In the genomic region with DNA sequence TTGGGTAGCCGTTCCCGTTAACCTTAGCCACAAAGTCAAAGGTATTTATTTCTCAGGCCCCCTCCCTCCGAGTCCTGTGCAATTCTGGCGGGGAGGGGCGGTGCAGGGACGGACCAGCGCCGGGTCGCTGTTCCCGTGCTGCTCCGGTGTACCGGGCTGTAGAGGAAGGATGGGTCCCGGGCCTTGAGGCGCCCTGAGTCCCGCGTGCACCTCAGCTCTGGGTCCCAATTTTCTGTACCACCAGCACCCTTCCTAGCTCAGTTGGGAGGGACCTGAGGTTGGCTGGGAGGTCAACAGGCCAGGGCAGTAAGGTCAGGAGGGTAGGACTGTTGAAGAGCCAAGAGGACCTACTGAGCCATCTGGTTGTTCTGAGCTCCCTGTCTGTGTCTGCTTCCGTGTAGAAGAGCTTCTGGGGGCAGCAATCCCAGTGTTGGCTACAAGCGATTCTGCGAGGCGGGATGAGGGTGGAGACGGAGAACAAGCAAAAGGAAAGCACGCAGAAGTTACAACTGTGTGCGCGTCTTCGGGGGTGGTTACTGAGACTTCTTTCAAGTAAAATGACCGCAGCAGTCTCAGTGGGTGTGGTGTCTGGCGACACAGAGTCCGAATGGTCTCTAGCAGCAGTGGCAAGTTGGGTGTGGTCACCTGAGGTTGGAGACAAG, we compare ENCODE assay signal across 8 mouse cellular contexts. TPM values are rescaled to one million over a fixed set of nuclear protein-coding genes. Genes with fewer than 3 reads are reported as not detected.
DNase-seq lines count a peak whose midpoint lies in the region; ATAC-seq lines count a peak whose summit lies in the region.

No protein-coding gene starts in this region.

- no peaks in the 10 kb centered on the region for H3K27me3 ChIP-seq in embryonic facial prominence, embryonic 13.5 days
- no peaks in the 10 kb centered on the region for H3K27me3 ChIP-seq in hindbrain, embryonic 15.5 days
- no peaks in the 10 kb centered on the region for H3K27me3 ChIP-seq in limb, embryonic 15.5 days
- H3K27me3 ChIP-seq in midbrain, embryonic 12.5 days = no peaks in the 10 kb centered on the region

- H3K9me3 ChIP-seq in embryonic facial prominence, embryonic 13.5 days = peaks cover 11% of the 10 kb centered on the region
- peaks cover 8% of the 10 kb centered on the region for H3K9me3 ChIP-seq in hindbrain, embryonic 15.5 days
- H3K9me3 ChIP-seq in limb, embryonic 15.5 days = peaks cover 8% of the 10 kb centered on the region; the same call in 1 of the 2 replicates
- H3K9me3 ChIP-seq in midbrain, embryonic 12.5 days = peaks cover 6% of the 10 kb centered on the region

- peak overlapping the region; percentile 87 for H3K9ac ChIP-seq in embryonic facial prominence, embryonic 13.5 days
- H3K9ac ChIP-seq in hindbrain, embryonic 15.5 days = peak overlapping the region; percentile 99
- peak overlapping the region; percentile 63 for H3K9ac ChIP-seq in limb, embryonic 15.5 days
- peak overlapping the region; percentile 84 for H3K9ac ChIP-seq in midbrain, embryonic 12.5 days (replicated peaks)

- 0% methylated on average over 28 of the region's 28 CpGs for WGBS in embryonic facial prominence, embryonic 13.5 days
- WGBS in hindbrain, embryonic 15.5 days = 0% methylated on average over 28 of the region's 28 CpGs
- WGBS in limb, embryonic 15.5 days = under 1% methylated on average over 28 of the region's 28 CpGs
- 2% methylated on average over 28 of the region's 28 CpGs for WGBS in midbrain, embryonic 12.5 days

- H3K4me3 ChIP-seq in embryonic facial prominence, embryonic 13.5 days = peak overlapping the region; percentile 78
- peak overlapping the region; percentile 65 for H3K4me3 ChIP-seq in hindbrain, embryonic 15.5 days
- H3K4me3 ChIP-seq in limb, embryonic 15.5 days = peak overlapping the region; percentile 65
- H3K4me3 ChIP-seq in midbrain, embryonic 12.5 days = peak overlapping the region; percentile 71

- DNase-seq in frontal cortex, postnatal 36 days (ENCODE audit: low spot score in 2 of 2) = peak; percentile 51 to 56
- no peak for DNase-seq in frontal cortex, postnatal 10 days (ENCODE audit: low spot score in 2 of 2)
- no peak for DNase-seq in thymus, postnatal 25 days

- peak; percentile 65 for ATAC-seq in CD4-positive, CD25-positive, alpha-beta regulatory T cell, adult 4 months
- ATAC-seq in embryonic facial prominence, embryonic 13.5 days (ENCODE audit: insufficient number of reproducible peaks, insufficient read depth, low FRiP score, low TSS enrichment, low read depth) = peak; percentile 73
- ATAC-seq in hindbrain, embryonic 15.5 days (ENCODE audit: low FRiP score, low read depth) = peak; percentile 89
- peak; percentile 78 for ATAC-seq in limb, embryonic 15.5 days (ENCODE audit: insufficient number of reproducible peaks, low FRiP score, low TSS enrichment, low read depth)
- peak; percentile 83 for ATAC-seq in midbrain, embryonic 12.5 days (ENCODE audit: low FRiP score, low read depth)

- peak overlapping the region; percentile 92 for H3K4me2 ChIP-seq in embryonic facial prominence, embryonic 13.5 days
- peak overlapping the region; percentile 93 for H3K4me2 ChIP-seq in hindbrain, embryonic 15.5 days
- H3K4me2 ChIP-seq in limb, embryonic 15.5 days = peak overlapping the region; percentile 88
- H3K4me2 ChIP-seq in midbrain, embryonic 12.5 days (replicated peaks) = peak overlapping the region; percentile 73

- peak overlapping the region; percentile 82 for H3K27ac ChIP-seq in embryonic facial prominence, embryonic 13.5 days
- peak overlapping the region; percentile 95 for H3K27ac ChIP-seq in hindbrain, embryonic 15.5 days (replicated peaks)
- peak overlapping the region; percentile 79 for H3K27ac ChIP-seq in limb, embryonic 15.5 days
- H3K27ac ChIP-seq in midbrain, embryonic 12.5 days (replicated peaks) = peak overlapping the region; percentile 89

- peaks cover 14% of the 10 kb centered on the region for H3K4me1 ChIP-seq in embryonic facial prominence, embryonic 13.5 days
- H3K4me1 ChIP-seq in hindbrain, embryonic 15.5 days (replicated peaks) = peaks cover 21% of the 10 kb centered on the region
- peaks cover 12% of the 10 kb centered on the region; the same call in 1 of the 2 replicates for H3K4me1 ChIP-seq in limb, embryonic 15.5 days
- H3K4me1 ChIP-seq in midbrain, embryonic 12.5 days = peaks cover 14% of the 10 kb centered on the region

- peaks cover 30% of the 10 kb centered on the region for H3K36me3 ChIP-seq in embryonic facial prominence, embryonic 13.5 days
- peaks cover 30% of the 10 kb centered on the region for H3K36me3 ChIP-seq in hindbrain, embryonic 15.5 days
- H3K36me3 ChIP-seq in limb, embryonic 15.5 days = peaks cover 32% of the 10 kb centered on the region
- peaks cover 31% of the 10 kb centered on the region for H3K36me3 ChIP-seq in midbrain, embryonic 12.5 days

RNA-seq across cellular contexts. Expression of a gene that starts 0.3 kb away (rescaled TPM):
- 10 to 100 TPM in 1 of 2 experiments, 1 to 10 TPM in 1; 5.8 to 10.0 TPM for polyA plus RNA-seq in CD4-positive, CD25-positive, alpha-beta regulatory T cell, adult 4 months (2017; shearing (Covaris generic))
- polyA plus RNA-seq in embryonic facial prominence, embryonic 13.5 days (2015; fragmentation: Nextera tagmentation; extraction: Ambion mirVana) = 5.4 and 9.8 TPM in 2 replicates
- 13.5 and 14.5 TPM in 2 replicates for polyA plus RNA-seq in hindbrain, embryonic 15.5 days (2015; fragmentation: Nextera tagmentation; extraction: Ambion mirVana)
- 5.1 and 5.4 TPM in 2 replicates for polyA plus RNA-seq in limb, embryonic 15.5 days (2015; fragmentation: Nextera tagmentation; extraction: Ambion mirVana)
- 13.3 and 15.7 TPM in 2 replicates for polyA plus RNA-seq in midbrain, embryonic 12.5 days (2016; fragmentation: Nextera tagmentation; extraction: Ambion mirVana)

RNA-seq across cellular contexts. Expression of a gene that starts 8.5 kb away (rescaled TPM):
- not detected for polyA plus RNA-seq in CD4-positive, CD25-positive, alpha-beta regulatory T cell, adult 4 months (2017; shearing (Covaris generic))
- 1.2 TPM in 1 of 2 replicates, not detected in the other for polyA plus RNA-seq in embryonic facial prominence, embryonic 13.5 days (2015; fragmentation: Nextera tagmentation; extraction: Ambion mirVana)
- 1.0 TPM in 1 of 2 replicates, not detected in the other for polyA plus RNA-seq in hindbrain, embryonic 15.5 days (2015; fragmentation: Nextera tagmentation; extraction: Ambion mirVana)
- 0.79 and 1.1 TPM in 2 replicates for polyA plus RNA-seq in limb, embryonic 15.5 days (2015; fragmentation: Nextera tagmentation; extraction: Ambion mirVana)
- polyA plus RNA-seq in midbrain, embryonic 12.5 days (2016; fragmentation: Nextera tagmentation; extraction: Ambion mirVana) = 0.65 TPM in 1 of 2 replicates, not detected in the other

RNA-seq across cellular contexts. Expression of a gene that starts 8.5 kb away (rescaled TPM):
- polyA plus RNA-seq in CD4-positive, CD25-positive, alpha-beta regulatory T cell, adult 4 months (2017; shearing (Covaris generic)) = 1 to 10 TPM in 1 of 2 experiments, under 1 TPM in 1; 1.00 to 1.9 TPM
- 23.0 and 24.2 TPM in 2 replicates for polyA plus RNA-seq in embryonic facial prominence, embryonic 13.5 days (2015; fragmentation: Nextera tagmentation; extraction: Ambion mirVana)
- 44.3 and 46.1 TPM in 2 replicates for polyA plus RNA-seq in hindbrain, embryonic 15.5 days (2015; fragmentation: Nextera tagmentation; extraction: Ambion mirVana)
- polyA plus RNA-seq in limb, embryonic 15.5 days (2015; fragmentation: Nextera tagmentation; extraction: Ambion mirVana) = 21.0 and 23.9 TPM in 2 replicates
- polyA plus RNA-seq in midbrain, embryonic 12.5 days (2016; fragmentation: Nextera tagmentation; extraction: Ambion mirVana) = 50.1 and 54.1 TPM in 2 replicates

RNA-seq across cellular contexts. Expression of a gene that starts 12.8 kb away (rescaled TPM):
- not detected for polyA plus RNA-seq in CD4-positive, CD25-positive, alpha-beta regulatory T cell, adult 4 months (2017; shearing (Covaris generic))
- not detected in 2 replicates for polyA plus RNA-seq in embryonic facial prominence, embryonic 13.5 days (2015; fragmentation: Nextera tagmentation; extraction: Ambion mirVana)
- not detected in 2 replicates for polyA plus RNA-seq in hindbrain, embryonic 15.5 days (2015; fragmentation: Nextera tagmentation; extraction: Ambion mirVana)
- polyA plus RNA-seq in limb, embryonic 15.5 days (2015; fragmentation: Nextera tagmentation; extraction: Ambion mirVana) = not detected in 2 replicates
- polyA plus RNA-seq in midbrain, embryonic 12.5 days (2016; fragmentation: Nextera tagmentation; extraction: Ambion mirVana) = not detected in 2 replicates

RNA-seq across cellular contexts. Expression of a gene that starts 24.4 kb away (rescaled TPM):
- 1 to 10 TPM; 2.7 to 5.2 TPM for polyA plus RNA-seq in CD4-positive, CD25-positive, alpha-beta regulatory T cell, adult 4 months (2017; shearing (Covaris generic))
- polyA plus RNA-seq in embryonic facial prominence, embryonic 13.5 days (2015; fragmentation: Nextera tagmentation; extraction: Ambion mirVana) = 1.3 and 1.5 TPM in 2 replicates
- 26.4 and 27.1 TPM in 2 replicates for polyA plus RNA-seq in hindbrain, embryonic 15.5 days (2015; fragmentation: Nextera tagmentation; extraction: Ambion mirVana)
- polyA plus RNA-seq in limb, embryonic 15.5 days (2015; fragmentation: Nextera tagmentation; extraction: Ambion mirVana) = 0.99 and 1.2 TPM in 2 replicates
- polyA plus RNA-seq in midbrain, embryonic 12.5 days (2016; fragmentation: Nextera tagmentation; extraction: Ambion mirVana) = 1.4 and 1.5 TPM in 2 replicates

Comparison
In these comparisons a context has a peak if more than half of its experiments do, and no peak if none do; other contexts are left out.
1. DNase-seq: peak in frontal cortex, postnatal 36 days (2 of 2); none in frontal cortex, postnatal 10 days (0 of 2) and thymus, postnatal 25 days (single experiment).
2. Peak in every context shown above with its lines, with median percentiles within 50 percentile points of each other: ATAC-seq, H3K27ac ChIP-seq, H3K4me2 ChIP-seq, H3K4me3 ChIP-seq and H3K9ac ChIP-seq.